Mouse (Mus musculus) frontal cortex, adult (tissue): ENCODE data around the gene Gdap2.

Source experiments
- ATAC-seq: cut with Nextera tagmentation; 2 replicates; pipeline ENCODE4 v1.9.2; 2017; ENCODE audit warnings: mild to moderate bottlenecking, moderate library complexity, mixed read lengths; ENCODE audit not compliant: low TSS enrichment

The Gdap2 gene

DNA sequence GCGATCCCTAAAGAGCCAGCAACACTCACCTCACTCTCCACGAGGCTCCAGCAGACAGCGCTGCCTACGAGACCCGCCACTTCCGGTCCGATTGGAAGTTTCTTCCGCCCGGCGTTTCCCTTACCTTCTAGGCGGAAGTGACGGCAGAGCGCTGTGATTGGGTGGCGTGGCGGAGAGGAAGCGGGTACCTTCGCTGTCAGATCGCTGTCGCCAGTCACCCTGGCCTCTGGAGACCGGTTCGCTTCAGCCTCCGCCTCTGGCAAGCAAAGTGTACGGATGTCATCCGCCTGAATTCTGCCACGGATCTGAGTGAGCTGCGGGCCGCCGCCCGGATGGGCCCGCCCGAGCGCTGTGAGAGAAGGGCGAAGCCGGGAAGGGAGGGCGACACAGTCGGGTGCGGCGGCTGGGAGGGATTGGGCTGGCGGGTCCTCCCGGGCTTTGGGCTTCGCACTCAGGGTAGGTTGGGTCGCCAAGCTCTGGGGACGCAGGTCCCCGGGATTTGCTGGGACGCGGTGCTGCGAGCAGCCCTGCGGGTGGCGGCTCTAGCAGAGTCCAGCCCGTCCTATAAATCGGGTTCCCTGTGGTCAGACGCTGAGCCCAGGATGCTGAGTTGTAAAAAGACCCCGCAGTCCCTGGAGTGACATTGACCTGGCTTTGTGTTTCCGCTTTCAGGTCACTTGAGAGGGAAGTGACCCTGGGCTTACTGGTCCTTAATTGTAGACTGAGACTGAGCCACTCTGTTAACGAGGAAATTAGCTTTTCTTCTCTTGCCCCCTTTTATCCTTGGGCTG is at the start of gene Gdap2, which contains the start of gene Wdr3:
Gene Gdap2, plus strand, starts transcription at position 67 of the 791 bp plus-strand sequence.
Gene Wdr3, minus strand, starts transcription at position 93 of the 791 bp plus-strand sequence.
- ATAC-seq, result peak; percentile 100

DNA sequence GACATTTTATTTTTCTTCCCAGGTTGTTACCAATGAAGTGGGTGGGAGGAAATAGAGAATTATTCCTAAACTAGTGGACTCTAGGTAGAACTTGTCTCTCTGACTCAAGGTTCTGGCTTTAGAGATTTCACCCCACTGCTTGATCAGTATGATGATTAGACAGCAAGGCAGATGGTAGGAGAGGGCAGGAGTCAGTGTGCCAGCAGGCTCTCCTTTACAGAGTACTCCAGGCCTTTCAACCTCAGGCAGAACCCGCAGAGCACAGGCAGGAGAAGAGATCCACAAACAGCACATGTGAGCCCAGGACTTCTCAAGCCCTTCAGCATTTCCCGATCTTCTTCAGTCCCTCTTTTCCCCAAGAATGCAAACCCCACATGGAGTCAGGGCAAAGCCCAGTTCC is 43.5 kb upstream of the Gdap2 start:
- ATAC-seq, result no peak

DNA sequence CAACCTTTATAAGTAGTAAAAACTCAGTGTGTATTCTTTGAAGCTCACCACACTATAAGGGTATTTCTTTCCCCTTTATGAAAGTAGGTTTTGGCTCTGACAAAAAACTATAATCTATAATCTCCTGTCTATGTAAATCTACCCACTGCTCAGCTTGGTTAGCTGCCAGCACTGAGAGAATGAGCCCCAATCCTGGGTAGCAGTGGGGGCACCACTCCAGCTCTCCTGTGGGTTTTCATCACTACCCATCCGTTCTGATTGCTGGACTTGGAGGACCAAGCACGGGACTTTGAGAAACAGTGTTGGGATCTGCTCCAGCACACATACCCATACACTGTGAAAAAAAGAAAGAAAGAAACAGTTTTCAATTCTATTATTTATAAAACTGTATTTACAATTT is 40.2 kb upstream of the Gdap2 start:
- ATAC-seq, result no peak

DNA sequence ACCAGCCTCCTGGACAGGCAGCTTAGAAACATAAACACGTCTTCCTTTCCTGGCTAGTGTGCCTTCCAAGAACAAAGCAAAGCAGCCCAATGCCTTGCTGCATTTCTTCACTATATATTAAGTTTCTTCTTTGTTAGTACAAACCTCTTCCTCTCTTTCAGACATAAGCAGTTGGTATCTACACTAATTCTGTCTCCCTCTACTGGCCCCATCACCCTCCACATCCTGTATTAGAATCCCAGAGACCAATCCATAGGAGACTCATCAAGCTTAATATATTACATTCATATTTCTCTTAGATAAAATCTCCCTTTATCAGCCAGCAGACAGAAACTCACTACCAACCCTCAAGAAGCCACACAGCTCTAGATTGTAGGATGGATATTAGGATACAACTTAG is 39.7 kb upstream of the Gdap2 start:
- no peak for ATAC-seq

DNA sequence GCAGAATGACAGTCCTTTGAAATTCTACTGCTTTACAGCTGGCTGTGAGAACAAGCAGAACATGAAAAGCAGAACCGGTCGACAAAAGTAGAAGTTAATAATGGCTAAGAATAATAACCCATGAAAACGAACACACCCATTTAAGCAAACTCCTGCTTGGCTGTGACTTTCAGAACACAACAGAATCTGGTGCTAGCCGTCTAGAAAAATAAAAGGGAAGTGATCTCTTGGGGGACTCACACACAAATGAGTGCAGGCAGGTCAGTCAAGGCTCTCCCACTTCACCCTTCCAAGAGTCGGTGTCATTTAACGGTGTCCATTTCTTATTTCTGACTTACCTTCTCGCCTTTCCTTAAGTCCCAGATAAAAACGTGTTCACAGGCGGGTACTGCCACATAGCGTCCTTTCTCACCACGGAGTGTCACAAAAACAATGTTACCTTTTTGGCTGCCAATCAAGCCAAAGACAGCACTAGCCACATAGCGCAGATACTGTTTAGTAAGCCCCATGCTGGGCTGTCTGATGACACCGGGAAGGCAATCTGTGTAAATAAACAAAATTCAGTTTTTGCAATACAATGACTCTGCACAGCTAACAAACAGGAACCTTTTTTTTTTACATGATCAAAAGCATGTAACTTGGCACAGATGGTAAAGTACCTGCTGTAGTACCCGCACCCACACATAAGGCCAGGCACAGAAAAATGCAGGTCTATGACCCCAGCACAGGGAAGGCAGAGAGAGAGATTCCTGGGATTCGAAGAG is 1.3 kb upstream of the Gdap2 start:
- no peak for ATAC-seq

DNA sequence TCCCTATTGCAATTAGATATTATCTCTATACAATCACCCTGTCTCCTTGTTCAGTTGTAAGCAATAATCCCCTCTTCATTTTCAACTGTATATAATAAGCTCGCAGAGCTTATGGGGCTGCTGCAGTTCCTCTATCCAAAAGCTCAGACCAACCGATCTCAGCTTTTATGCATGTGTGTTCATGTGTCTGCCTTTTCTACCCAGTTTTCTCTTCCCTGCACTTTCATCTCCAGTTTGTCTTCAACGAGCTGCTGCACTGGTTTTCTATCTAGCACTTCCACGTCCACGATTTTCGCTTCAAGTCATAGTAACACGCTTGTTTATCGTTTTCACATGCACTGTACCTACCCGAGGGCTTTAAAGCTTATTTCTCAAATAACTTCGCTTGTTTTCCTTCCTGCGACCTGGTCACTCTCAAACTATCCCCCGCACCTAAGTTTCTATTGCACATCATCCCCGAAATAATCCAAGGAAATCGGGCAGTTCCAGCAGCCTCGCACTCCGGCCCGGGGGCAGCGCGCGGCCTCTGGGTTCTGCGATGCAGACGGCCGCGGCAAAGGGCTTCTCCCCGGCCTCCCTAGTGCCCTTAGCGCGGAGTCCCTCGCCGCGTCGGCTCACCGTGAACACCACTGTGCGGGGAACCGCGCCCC is 391 bp upstream of the Gdap2 start:
- ATAC-seq, result no peak

DNA sequence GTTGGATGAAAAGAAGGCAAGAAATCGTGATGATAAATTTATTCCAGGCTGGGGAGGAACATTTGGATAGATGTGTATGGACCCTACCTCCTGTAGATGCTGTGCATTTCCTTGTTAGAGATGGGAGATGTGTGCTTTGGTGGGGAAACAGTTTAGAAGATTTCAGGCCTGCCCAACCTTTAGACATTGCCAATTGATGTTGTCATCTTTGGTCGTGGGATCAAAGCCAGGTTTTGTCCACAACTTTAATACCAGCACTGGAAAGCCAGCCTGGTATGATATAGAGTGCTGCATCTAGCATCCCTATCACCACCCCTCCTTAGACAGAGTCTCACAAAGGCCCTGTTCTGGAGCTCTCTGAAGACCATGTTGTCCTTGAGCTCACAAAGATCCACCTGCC is 1.4 kb downstream of the Gdap2 start:
- ATAC-seq, result no peak

DNA sequence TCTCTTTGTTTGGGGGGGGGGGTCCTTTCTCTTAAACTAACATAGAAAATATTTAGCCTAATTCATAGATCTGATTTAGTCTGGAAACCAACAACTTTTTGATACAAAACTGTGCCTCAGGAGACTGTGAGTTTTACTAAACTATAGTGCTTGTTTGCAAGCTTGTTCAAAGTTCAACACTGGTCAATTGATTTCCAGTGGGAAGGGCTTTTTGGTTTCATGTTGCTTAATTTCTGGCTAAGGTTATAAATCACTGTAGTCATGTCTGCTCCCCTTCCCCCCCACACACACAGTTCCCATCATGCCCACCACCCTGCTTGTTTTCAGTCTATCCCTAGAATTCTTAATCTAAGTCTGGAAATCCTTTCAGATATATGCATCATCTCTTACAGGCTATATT is 2.8 kb downstream of the Gdap2 start:
- no peak for ATAC-seq

DNA sequence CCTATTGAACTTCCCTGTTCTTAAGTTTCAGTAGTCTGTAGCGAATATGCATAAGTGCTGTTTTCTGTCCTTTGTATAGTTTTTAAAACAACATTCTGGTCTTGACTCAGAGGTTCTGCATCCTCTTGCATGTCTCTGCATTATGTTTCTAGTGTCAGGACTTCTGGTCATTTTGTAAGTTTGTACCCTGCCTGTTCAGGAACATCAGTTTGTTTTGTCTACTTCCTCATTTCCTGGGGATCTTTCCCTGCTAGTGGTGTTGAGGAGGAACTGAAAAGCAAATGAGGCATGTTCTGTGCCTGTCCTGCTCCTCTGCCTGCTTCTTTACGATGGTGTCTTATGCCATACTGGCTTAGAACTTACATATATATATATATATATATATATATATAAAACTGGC is 13.8 kb downstream of the Gdap2 start:
- ATAC-seq, result no peak

DNA sequence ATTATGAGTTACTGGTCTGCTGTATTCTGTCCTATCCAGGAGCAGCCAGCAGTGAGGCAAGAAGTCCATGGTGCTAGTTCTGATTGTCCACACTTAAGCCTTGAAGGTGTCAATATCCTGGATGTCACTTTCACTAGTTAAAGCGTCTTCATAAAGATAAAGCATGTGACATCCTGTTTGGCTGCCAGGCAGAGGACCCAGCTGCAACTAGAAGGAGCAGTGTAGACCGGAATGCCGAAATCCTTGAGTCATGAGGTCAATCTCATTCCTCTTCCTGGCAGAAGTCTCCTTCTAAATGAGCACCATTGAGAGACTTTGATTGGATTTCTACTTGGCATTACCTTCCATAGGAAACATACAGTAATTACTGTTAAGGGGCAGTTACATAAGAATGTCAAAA is 18.3 kb downstream of the Gdap2 start:
- ATAC-seq, result peak; percentile 56

DNA sequence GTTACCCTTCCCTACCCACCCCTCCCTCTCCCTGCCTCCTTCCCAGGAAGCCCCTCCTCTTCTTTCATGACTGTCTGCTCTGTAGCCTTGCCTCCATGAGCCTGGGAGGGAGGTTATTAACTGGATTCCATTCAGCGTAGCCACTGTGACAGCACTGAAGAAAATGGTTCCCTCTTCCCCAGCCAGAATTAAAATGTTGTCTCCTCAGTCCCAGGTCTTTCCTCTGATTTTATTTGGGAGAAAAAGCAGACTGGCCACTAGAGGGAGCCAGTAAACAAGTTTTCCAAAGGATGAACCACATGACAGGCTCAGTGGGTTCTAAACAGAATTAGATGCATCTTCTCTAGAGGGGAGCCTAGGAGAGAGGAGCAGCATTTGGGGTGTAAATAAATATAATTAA is 27.3 kb downstream of the Gdap2 start:
- peak; percentile 88 for ATAC-seq

DNA sequence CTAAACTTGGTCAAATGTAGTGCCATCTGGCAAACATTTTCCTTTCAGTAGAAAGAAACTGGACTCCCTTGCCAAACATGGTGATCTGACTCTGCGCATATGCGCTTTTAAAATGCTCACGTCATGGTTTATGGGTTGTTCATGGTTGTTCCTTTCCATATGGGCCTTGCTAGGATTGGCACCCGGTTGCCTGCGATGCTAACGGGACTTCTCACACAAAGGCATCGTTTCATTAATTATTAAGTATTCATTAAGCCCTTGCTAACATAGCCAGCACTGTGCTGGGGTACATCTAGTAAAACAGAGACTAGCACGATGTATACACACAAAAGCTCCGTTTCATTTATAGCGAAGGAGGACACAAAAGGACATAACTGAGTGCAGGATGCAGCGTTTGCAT is 27.7 kb downstream of the Gdap2 start:
- ATAC-seq, result no peak

DNA sequence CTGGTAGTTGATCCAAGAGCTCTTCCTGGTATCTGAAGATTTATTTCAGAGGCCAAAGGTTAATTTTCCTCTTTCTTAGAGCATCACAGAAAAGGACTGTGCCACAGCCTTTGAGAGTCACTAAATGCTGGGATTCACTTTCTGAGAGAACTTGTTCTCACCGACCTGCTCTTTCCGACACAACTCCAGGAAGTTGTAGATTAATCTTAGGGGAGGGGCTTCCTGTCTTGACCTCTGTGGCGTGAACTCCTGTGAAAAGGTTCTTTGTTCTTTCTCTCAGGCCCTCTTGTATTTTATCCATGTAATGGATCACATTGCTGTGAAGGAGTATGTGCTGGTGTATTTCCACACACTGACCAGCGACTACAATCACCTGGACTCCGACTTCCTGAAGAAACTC is 32.0 kb downstream of the Gdap2 start:
- no peak for ATAC-seq

DNA sequence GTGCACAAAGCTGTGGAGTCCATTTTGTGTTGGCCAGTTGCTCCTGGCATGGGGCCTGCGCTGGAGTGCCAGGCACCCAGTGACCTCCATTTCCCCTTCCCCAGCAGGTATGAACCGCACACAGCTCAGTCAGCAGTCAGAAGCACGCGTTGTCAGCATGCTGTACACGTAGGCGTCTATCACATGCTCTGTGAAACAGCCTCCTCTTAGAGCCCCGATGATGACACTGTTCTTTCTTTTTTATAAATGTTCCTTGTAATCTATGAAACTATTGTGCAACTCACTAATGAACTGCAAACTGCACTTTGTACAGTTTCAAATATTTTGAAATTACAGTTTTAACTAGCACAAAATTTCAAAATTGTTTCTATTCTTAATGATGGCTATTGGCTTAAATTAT is 39.4 kb downstream of the Gdap2 start:
- ATAC-seq, result no peak

DNA sequence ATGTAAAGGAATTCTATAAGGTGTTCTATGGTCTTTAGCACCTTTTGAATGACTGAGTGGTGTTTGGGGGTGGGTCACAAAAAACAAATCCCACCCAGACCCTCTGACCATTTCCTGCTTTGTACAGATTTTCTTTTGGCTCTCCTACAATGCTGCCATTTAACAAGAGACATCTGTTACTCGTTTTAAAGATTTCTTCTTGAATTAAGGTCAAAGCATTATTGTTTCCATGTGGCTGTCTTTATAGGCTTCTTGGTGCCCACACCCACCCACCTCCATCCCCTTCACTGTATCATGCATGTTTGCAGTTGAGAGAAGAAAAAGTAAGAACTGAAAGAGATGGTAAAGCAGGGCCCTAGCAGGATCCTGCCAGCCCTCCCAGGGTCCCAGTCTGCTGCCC is 44.8 kb downstream of the Gdap2 start:
- ATAC-seq, result no peak

DNA sequence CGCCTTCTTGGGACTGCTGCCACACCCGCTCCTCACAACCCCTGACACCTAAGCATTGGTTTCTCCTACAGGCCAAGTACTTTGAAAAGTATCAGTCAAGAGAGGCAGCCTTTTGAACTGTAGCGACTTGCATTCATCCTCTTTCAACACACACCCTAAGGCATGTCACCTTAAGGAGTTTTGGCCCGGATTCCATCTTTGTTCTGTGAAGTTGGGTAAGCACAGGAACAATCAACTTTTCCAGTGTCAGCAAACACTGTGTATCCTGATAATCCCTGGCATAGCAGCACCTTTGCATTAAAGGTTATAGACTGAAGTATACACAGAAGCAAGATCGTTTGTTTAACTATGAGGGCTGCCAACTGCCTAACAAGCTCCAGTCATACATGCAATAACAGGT is 53.3 kb downstream of the Gdap2 start:
- no peak for ATAC-seq

DNA sequence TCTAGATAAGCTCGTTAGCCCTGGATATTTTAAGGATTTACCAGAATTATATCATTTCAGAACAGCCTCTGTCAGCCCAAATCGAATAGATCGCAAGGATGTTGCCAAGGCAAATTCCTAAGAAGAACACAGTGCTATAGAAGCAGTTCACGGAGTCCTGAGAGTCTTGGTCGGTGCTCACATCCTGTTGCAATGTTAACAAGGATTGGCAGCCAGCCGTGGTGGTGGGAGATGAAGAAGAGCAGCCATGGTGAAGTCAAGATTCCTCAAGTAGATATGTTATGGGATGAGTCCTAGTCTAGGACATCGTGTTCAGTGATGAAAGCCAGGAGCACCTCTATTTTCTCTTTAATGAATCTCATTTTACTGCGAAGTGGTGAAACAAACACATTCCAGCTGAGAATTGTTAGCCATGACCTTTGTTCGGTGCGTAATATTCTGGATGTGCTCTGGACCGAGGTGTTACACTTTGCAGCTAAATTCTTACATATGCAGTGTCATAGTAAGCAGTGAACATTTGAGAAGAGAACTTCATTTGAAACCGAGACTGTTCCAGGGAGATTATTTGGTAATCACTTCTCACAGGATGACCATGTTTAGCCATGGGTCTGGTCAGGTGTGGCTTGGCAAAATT is 63.3 kb downstream of the Gdap2 start:
- no peak for ATAC-seq

DNA sequence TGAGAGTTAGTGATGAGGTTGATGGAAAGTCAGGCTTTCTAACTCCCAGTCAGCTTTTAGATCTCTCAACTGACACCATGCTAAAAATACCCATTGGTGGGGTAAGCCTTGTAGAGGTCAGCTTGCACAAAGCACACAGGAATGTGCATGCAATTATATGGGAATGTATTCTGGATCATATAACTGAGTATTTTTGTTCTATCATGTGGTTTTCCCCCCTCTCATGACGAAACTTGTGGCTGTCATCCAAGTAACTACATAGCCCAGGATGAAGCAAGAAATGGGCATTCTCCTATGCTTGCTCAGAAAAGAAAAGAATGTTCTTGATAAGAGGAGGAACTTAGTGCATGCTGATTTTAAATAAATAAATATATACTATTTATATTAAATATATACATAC is 65.3 kb downstream of the Gdap2 start:
- ATAC-seq, result no peak

DNA sequence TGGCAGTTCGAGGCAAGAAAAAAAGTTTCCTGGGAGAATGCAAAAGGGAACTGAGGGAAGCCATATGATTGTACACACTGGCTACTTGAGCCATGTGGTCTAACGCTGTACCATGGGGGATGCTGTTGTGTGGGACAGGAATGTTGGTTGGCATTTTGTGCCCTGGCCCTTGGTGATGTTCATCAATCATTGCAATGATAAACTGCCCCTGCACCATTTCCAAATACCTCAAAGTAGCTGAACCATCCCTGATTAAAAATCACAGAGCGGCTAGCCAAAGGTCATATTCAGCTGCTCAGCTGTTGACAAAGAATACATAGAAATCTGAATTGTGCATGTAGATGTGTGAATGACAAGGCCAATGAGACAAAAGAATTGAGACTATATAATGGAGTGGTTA is 66.8 kb downstream of the Gdap2 start:
- ATAC-seq, result no peak

DNA sequence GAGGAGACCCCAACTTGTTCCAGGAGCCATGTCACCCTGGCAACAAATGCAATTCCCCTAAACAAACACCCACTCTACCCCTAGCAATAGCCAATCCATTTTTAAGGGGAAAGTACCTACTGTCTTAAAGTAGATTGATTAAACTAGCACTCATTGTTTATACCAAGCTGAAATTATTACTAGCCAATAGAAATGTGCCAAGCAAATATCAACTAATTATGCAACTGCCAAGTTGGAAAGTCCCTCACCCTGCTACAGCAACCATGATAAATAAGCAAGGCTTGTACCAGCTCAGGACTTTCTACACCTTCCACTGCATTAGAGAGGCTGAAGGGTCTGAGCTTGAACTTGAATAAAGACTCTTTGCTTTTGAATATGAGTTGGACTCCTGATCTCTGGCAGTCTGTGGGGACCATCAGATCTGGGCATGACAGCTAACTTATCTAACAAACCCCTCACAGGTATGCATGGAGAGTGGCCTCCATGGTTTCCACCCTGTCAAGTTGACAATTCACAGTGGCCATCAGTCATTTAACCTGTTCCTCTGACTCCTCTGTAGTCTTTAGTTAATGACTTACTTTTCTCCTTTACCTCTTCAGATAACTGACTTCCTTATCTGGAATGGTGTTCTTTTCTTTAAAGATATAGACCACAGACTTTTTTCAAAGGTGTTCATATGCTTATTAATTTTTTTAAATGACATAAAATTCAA is 74.7 kb downstream of the Gdap2 start:
- no peak for ATAC-seq

DNA sequence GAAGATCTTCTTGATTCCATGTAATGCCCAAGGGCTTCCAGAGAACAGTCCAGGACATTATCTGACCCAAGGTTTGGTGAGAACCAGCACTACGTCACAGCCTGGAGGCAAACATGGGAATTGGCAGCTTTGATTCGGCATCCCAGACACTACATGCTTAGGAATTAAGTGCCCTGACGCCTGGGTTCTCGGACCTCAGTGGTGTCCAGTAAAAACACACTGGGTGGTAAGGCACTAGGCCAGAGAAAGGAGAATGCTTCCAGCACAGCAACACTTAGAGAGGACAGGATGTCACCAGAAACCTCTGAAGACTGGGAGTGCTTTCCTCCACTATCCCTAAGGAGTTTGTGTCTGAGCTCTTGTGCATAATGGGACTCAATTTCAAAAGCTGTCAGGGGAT is 80.0 kb downstream of the Gdap2 start:
- ATAC-seq, result no peak
